Mouse (Mus musculus): Measurements from ENCODE around the gene Cox16. TPM values are rescaled to one million over a fixed set of nuclear protein-coding genes. Genes with fewer than 3 reads are reported as not detected.

Gene Cox16
- polyA plus RNA-seq, 1 experiment from 2014 or later, result 117 TPM

- DNase-seq (ENCODE audit: low spot score) (no peak), ATAC-seq (ENCODE audit: insufficient number of reproducible peaks, low FRiP score, low TSS enrichment, low read depth) (no peak)
- Histone ChIP-seq H3K27ac (replicated peaks; ENCODE audit: low read depth, low read length) (no peak overlapping the region), H3K27me3 (ENCODE audit: control insufficient read depth, insufficient read depth, low read length) (peaks cover 14% of the 10 kb centered on the region), H3K4me2 (ENCODE audit: low read depth, severe bottlenecking) (0 out of 2 replicates have a peak overlapping the region, but pooled peaks have one; percentile 98), H3K9me3 (ENCODE audit: control insufficient read depth, low read length) (no peaks in the 10 kb centered on the region), H3K4me1 (ENCODE audit: control insufficient read depth, insufficient read depth, low read length) (peaks cover 5% of the 10 kb centered on the region; the same call in 1 of the 2 replicates), H3K4me3 (ENCODE audit: low read depth, low read length) (no peak overlapping the region), H3K9ac (ENCODE audit: low read length) (no peak overlapping the region), H3K36me3 (ENCODE audit: control insufficient read depth, insufficient read depth, low read length) (no peaks in the 10 kb centered on the region)
- WGBS, result 73% methylated on average over 5 of the region's 5 CpGs
These were observed 151.1 kb downstream of the Cox16 start for GRCm38 (mm10) chr12:81333841-81334240.

GRCm38 (mm10) chr12:81332875-81333421 is 152.0 kb downstream of the Cox16 start, which contains the start of gene Slc8a3:
TSS of gene Slc8a3 (minus strand) at chr12:81333180.
- DNase-seq (ENCODE audit: low spot score), result peak; percentile 70
- H3K4me1 ChIP-seq (ENCODE audit: control insufficient read depth, insufficient read depth, low read length), result peaks cover 5% of the 10 kb centered on the region; the same call in 1 of the 2 replicates
- peak; percentile 12; the same call in 1 of the 2 replicates for ATAC-seq (ENCODE audit: insufficient number of reproducible peaks, low FRiP score, low TSS enrichment, low read depth)
- peak within 1 kb of the TSS; percentile 52 for H3K4me3 ChIP-seq (ENCODE audit: low read depth, low read length)
- no peaks in the 10 kb centered on the region for H3K9me3 ChIP-seq (ENCODE audit: control insufficient read depth, low read length)
- H3K27me3 ChIP-seq (ENCODE audit: control insufficient read depth, insufficient read depth, low read length), result peaks cover 14% of the 10 kb centered on the region
- no peak within 1 kb of the TSS for H3K27ac ChIP-seq (replicated peaks; ENCODE audit: low read depth, low read length)
- peak within 1 kb of the TSS; percentile 62 for H3K9ac ChIP-seq (ENCODE audit: low read length)
- under 1% methylated on average over 41 of the region's 47 CpGs for WGBS
- H3K36me3 ChIP-seq (ENCODE audit: control insufficient read depth, insufficient read depth, low read length), result no peaks in the 10 kb centered on the region
- peak within 1 kb of the TSS; percentile 98 for H3K4me2 ChIP-seq (ENCODE audit: low read depth, severe bottlenecking)

- ATAC-seq (ENCODE audit: insufficient number of reproducible peaks, low FRiP score, low TSS enrichment, low read depth), result 0 out of 2 replicates have a peak, but pooled peaks have one; percentile 63
These were observed 152.7 kb downstream of the Cox16 start for GRCm38 (mm10) chr12:81331937-81332874.

GRCm38 (mm10) chr12:81331046-81331638 is 153.8 kb downstream of the Cox16 start:
- no peak overlapping the region for H3K27ac ChIP-seq (replicated peaks; ENCODE audit: low read depth, low read length)
- H3K4me3 ChIP-seq (ENCODE audit: low read depth, low read length), result no peak overlapping the region
- peaks cover 14% of the 10 kb centered on the region for H3K27me3 ChIP-seq (ENCODE audit: control insufficient read depth, insufficient read depth, low read length)
- 32% methylated on average over 5 of the region's 5 CpGs for WGBS
- peak; percentile 34 for DNase-seq (ENCODE audit: low spot score)
- H3K9ac ChIP-seq (ENCODE audit: low read length), result no peak overlapping the region
- H3K9me3 ChIP-seq (ENCODE audit: control insufficient read depth, low read length), result no peaks in the 10 kb centered on the region
- ATAC-seq (ENCODE audit: insufficient number of reproducible peaks, low FRiP score, low TSS enrichment, low read depth), result 0 out of 2 replicates have a peak, but pooled peaks have one; percentile 19
- no peaks in the 10 kb centered on the region for H3K36me3 ChIP-seq (ENCODE audit: control insufficient read depth, insufficient read depth, low read length)
- H3K4me1 ChIP-seq (ENCODE audit: control insufficient read depth, insufficient read depth, low read length), result peaks cover 5% of the 10 kb centered on the region; the same call in 1 of the 2 replicates
- no peak overlapping the region for H3K4me2 ChIP-seq (ENCODE audit: low read depth, severe bottlenecking)

More at GRCm38 (mm10) chr12:81331937-81332874, 152.7 kb downstream of the Cox16 start:
- H3K27ac ChIP-seq (replicated peaks; ENCODE audit: low read depth, low read length), result no peak overlapping the region
- peaks cover 14% of the 10 kb centered on the region for H3K27me3 ChIP-seq (ENCODE audit: control insufficient read depth, insufficient read depth, low read length)
- peak overlapping the region; percentile 98 for H3K4me2 ChIP-seq (ENCODE audit: low read depth, severe bottlenecking)
- H3K9me3 ChIP-seq (ENCODE audit: control insufficient read depth, low read length), result no peaks in the 10 kb centered on the region
- peak overlapping the region; percentile 62 for H3K9ac ChIP-seq (ENCODE audit: low read length)
- peak overlapping the region; percentile 52 for H3K4me3 ChIP-seq (ENCODE audit: low read depth, low read length)
- peak; percentile 69 for DNase-seq (ENCODE audit: low spot score)
- H3K36me3 ChIP-seq (ENCODE audit: control insufficient read depth, insufficient read depth, low read length), result no peaks in the 10 kb centered on the region
- peaks cover 5% of the 10 kb centered on the region; the same call in 1 of the 2 replicates for H3K4me1 ChIP-seq (ENCODE audit: control insufficient read depth, insufficient read depth, low read length)
- WGBS, result 2% methylated on average over 54 of the region's 54 CpGs

GRCm38 (mm10) chr12:81324991-81325390 is 159.9 kb downstream of the Cox16 start:
- Histone ChIP-seq H3K36me3 (ENCODE audit: control insufficient read depth, insufficient read depth, low read length) (no peaks in the 10 kb centered on the region), H3K4me3 (ENCODE audit: low read depth, low read length) (no peak overlapping the region), H3K4me2 (ENCODE audit: low read depth, severe bottlenecking) (no peak overlapping the region), H3K27ac (replicated peaks; ENCODE audit: low read depth, low read length) (no peak overlapping the region), H3K27me3 (ENCODE audit: control insufficient read depth, insufficient read depth, low read length) (no peaks in the 10 kb centered on the region), H3K4me1 (ENCODE audit: control insufficient read depth, insufficient read depth, low read length) (no peaks in the 10 kb centered on the region), H3K9ac (ENCODE audit: low read length) (no peak overlapping the region), H3K9me3 (ENCODE audit: control insufficient read depth, low read length) (no peaks in the 10 kb centered on the region)
- DNase-seq (ENCODE audit: low spot score), result no peak
- WGBS, result 91% methylated on average over 3 of the region's 3 CpGs
- ATAC-seq (ENCODE audit: insufficient number of reproducible peaks, low FRiP score, low TSS enrichment, low read depth), result no peak

GRCm38 (mm10) chr12:81324116-81324515 is 160.8 kb downstream of the Cox16 start:
- ATAC-seq (ENCODE audit: insufficient number of reproducible peaks, low FRiP score, low TSS enrichment, low read depth) (no peak), DNase-seq (ENCODE audit: low spot score) (no peak)
- H3K36me3 ChIP-seq (ENCODE audit: control insufficient read depth, insufficient read depth, low read length), result no peaks in the 10 kb centered on the region

GRCm38 (mm10) chr12:81321021-81321420 is 163.9 kb downstream of the Cox16 start:
- ATAC-seq (ENCODE audit: insufficient number of reproducible peaks, low FRiP score, low TSS enrichment, low read depth) (no peak), DNase-seq (ENCODE audit: low spot score) (no peak)
- H3K4me1 ChIP-seq (ENCODE audit: control insufficient read depth, insufficient read depth, low read length), result no peaks in the 10 kb centered on the region
- H3K9me3 ChIP-seq (ENCODE audit: control insufficient read depth, low read length), result no peaks in the 10 kb centered on the region
- H3K9ac ChIP-seq (ENCODE audit: low read length), result no peak overlapping the region
- no peak overlapping the region for H3K4me3 ChIP-seq (ENCODE audit: low read depth, low read length)
- no peaks in the 10 kb centered on the region for H3K36me3 ChIP-seq (ENCODE audit: control insufficient read depth, insufficient read depth, low read length)
- 95% methylated on average over 1 of the region's 1 CpGs for WGBS
- H3K27me3 ChIP-seq (ENCODE audit: control insufficient read depth, insufficient read depth, low read length), result no peaks in the 10 kb centered on the region
- no peak overlapping the region for H3K27ac ChIP-seq (replicated peaks; ENCODE audit: low read depth, low read length)
- no peak overlapping the region for H3K4me2 ChIP-seq (ENCODE audit: low read depth, severe bottlenecking)

More at GRCm38 (mm10) chr12:81324116-81324515, 160.8 kb downstream of the Cox16 start:
- Histone ChIP-seq H3K9ac (ENCODE audit: low read length) (no peak overlapping the region), H3K9me3 (ENCODE audit: control insufficient read depth, low read length) (no peaks in the 10 kb centered on the region), H3K4me1 (ENCODE audit: control insufficient read depth, insufficient read depth, low read length) (no peaks in the 10 kb centered on the region), H3K27me3 (ENCODE audit: control insufficient read depth, insufficient read depth, low read length) (no peaks in the 10 kb centered on the region), H3K4me2 (ENCODE audit: low read depth, severe bottlenecking) (no peak overlapping the region), H3K4me3 (ENCODE audit: low read depth, low read length) (no peak overlapping the region), H3K27ac (replicated peaks; ENCODE audit: low read depth, low read length) (no peak overlapping the region)
- 96% methylated on average over 3 of the region's 3 CpGs for WGBS

- 62% methylated on average over 2 of the region's 2 CpGs for WGBS
- Histone ChIP-seq H3K4me1 (ENCODE audit: control insufficient read depth, insufficient read depth, low read length) (no peaks in the 10 kb centered on the region), H3K9ac (ENCODE audit: low read length) (no peak overlapping the region), H3K4me2 (ENCODE audit: low read depth, severe bottlenecking) (no peak overlapping the region), H3K9me3 (ENCODE audit: control insufficient read depth, low read length) (no peaks in the 10 kb centered on the region), H3K4me3 (ENCODE audit: low read depth, low read length) (no peak overlapping the region), H3K36me3 (ENCODE audit: control insufficient read depth, insufficient read depth, low read length) (no peaks in the 10 kb centered on the region), H3K27me3 (ENCODE audit: control insufficient read depth, insufficient read depth, low read length) (no peaks in the 10 kb centered on the region), H3K27ac (replicated peaks; ENCODE audit: low read depth, low read length) (no peak overlapping the region)
- ATAC-seq (ENCODE audit: insufficient number of reproducible peaks, low FRiP score, low TSS enrichment, low read depth), result no peak
- DNase-seq (ENCODE audit: low spot score), result no peak
These were observed 167.1 kb downstream of the Cox16 start for GRCm38 (mm10) chr12:81317811-81318210.

Data from limb, embryonic 11.5 days (tissue).